In the genomic region with DNA sequence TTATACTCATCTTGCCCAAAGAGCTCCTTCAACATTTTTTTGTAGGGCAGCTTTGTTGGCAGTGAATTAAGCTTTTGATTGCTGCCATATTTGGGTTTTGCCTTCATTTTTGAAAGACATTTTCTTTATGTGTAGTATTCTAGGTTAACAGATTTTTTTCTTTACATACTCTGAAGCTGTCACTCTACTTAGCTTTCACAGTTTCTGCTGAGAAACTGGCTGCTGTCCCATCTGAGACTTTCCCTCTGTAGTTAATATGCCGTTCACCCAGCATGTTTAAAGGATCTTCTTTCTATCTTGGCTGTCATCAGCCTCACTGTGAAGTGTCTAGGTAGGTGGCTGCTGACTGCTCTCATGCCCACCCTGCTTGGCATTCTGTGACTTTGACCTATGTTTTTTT, we compare ENCODE assay signal across 23 mouse cellular contexts.
DNase-seq lines count a peak whose midpoint lies in the region; ATAC-seq lines count a peak whose summit lies in the region.
"Had no signal": no experiment of that assay in that cellular context is flagged by ENCODE, and none has a peak within 500 bp of the region (broad histone marks: within the 10 kb centered on the region; RNA-seq: fewer than 3 reads in every experiment).

No protein-coding gene starts in this region.

- DNase-seq in forebrain, embryonic 14.5 days (ENCODE audit: low spot score) = peak; percentile 54
- DNase-seq in forebrain, embryonic 10.5 days (ENCODE audit: extremely low spot score, low spot score) = no peak
- DNase-seq in left cerebral cortex, postnatal 14 days (ENCODE audit: low spot score in 2 of 2) = peak; percentile 13
- no peak for DNase-seq in left cerebral cortex, adult 9 months (ENCODE audit: low spot score in 2 of 2)
- DNase-seq in right cerebral cortex, postnatal 14 days = peak; percentile 10
- no peak for DNase-seq in kidney, postnatal 25 days
- DNase-seq in lung, postnatal 10 days = no peak
- DNase-seq: adrenal gland, adult 8-10 months; adrenal gland, postnatal 36 days; B cell, adult 2 months; cerebellum, adult 18-20 months; cerebellum, adult 9-11 months; cerebellum, postnatal 36 days; gastrocnemius, postnatal 10 days; heart, adult 18-20 months; heart, postnatal 14 days had no signal

- H3K36me3 ChIP-seq in forebrain, embryonic 14.5 days (ENCODE audit: control insufficient read depth, insufficient read depth, low read length) = no peaks in the 10 kb centered on the region
- no peaks in the 10 kb centered on the region for H3K36me3 ChIP-seq in forebrain, embryonic 10.5 days (replicated peaks)
- H3K36me3 ChIP-seq: embryonic facial prominence, embryonic 13.5 days; G1E; heart, embryonic 10.5 days; heart, embryonic 15.5 days; hindbrain, embryonic 13.5 days had no signal

- no peaks in the 10 kb centered on the region for H3K27me3 ChIP-seq in forebrain, embryonic 14.5 days (replicated peaks; ENCODE audit: control insufficient read depth, insufficient read depth, low read length)
- H3K27me3 ChIP-seq in forebrain, embryonic 10.5 days (ENCODE audit: poor library complexity, severe bottlenecking) = no peaks in the 10 kb centered on the region
- H3K27me3 ChIP-seq: embryonic facial prominence, embryonic 13.5 days; heart, embryonic 15.5 days; hindbrain, embryonic 13.5 days had no signal

- WGBS in forebrain, embryonic 14.5 days = 72% methylated on average over 1 of the region's 1 CpGs
- 81% methylated on average over 1 of the region's 1 CpGs for WGBS in forebrain, embryonic 10.5 days

- no peaks in the 10 kb centered on the region for H3K9me3 ChIP-seq in forebrain, embryonic 14.5 days (replicated peaks; ENCODE audit: control insufficient read depth, low read length)
- H3K9me3 ChIP-seq in forebrain, embryonic 10.5 days = no peaks in the 10 kb centered on the region
- H3K9me3 ChIP-seq: embryonic facial prominence, embryonic 13.5 days; heart, embryonic 10.5 days; heart, embryonic 15.5 days; hindbrain, embryonic 13.5 days had no signal

- no peak overlapping the region for H3K4me3 ChIP-seq in forebrain, embryonic 14.5 days (ENCODE audit: low read depth, low read length)
- no peak overlapping the region for H3K4me3 ChIP-seq in forebrain, embryonic 10.5 days
- H3K4me3 ChIP-seq: embryonic facial prominence, embryonic 13.5 days; heart, embryonic 10.5 days; heart, embryonic 15.5 days; hindbrain, embryonic 13.5 days had no signal

- no peak overlapping the region for H3K4me2 ChIP-seq in forebrain, embryonic 14.5 days (ENCODE audit: low read length)
- H3K4me2 ChIP-seq: embryonic facial prominence, embryonic 13.5 days; heart, embryonic 15.5 days; hindbrain, embryonic 13.5 days had no signal

- ATAC-seq in forebrain, embryonic 14.5 days = no peak
- ATAC-seq: CD4-positive, CD25-positive, alpha-beta regulatory T cell, adult 4 months; hindbrain, postnatal 0 days had no signal

- H3K27ac ChIP-seq in forebrain, embryonic 14.5 days (ENCODE audit: low read depth, low read length) = no peak overlapping the region
- H3K27ac ChIP-seq in forebrain, embryonic 10.5 days = no peak overlapping the region
- H3K27ac ChIP-seq: embryonic facial prominence, embryonic 13.5 days; heart, embryonic 10.5 days; heart, embryonic 15.5 days; hindbrain, embryonic 13.5 days; hindbrain, postnatal 0 days had no signal

- H3K9ac ChIP-seq in forebrain, embryonic 14.5 days (ENCODE audit: low read length) = no peak overlapping the region
- H3K9ac ChIP-seq: embryonic facial prominence, embryonic 13.5 days; heart, embryonic 15.5 days; hindbrain, embryonic 13.5 days had no signal

- intact Hi-C loops in left cerebral cortex, postnatal 14 days (cut with DNase I) = no loop called here

- H3K4me1 ChIP-seq in forebrain, embryonic 14.5 days (ENCODE audit: control insufficient read depth, insufficient read depth, low read length) = no peaks in the 10 kb centered on the region
- H3K4me1 ChIP-seq in forebrain, embryonic 10.5 days = no peaks in the 10 kb centered on the region
- H3K4me1 ChIP-seq: embryonic facial prominence, embryonic 13.5 days; heart, embryonic 10.5 days; heart, embryonic 15.5 days; hindbrain, embryonic 13.5 days had no signal

Comparison
In these comparisons a context has a peak if more than half of its experiments do, and no peak if none do; other contexts are left out.
1. DNase-seq: peak in forebrain, embryonic 14.5 days (single experiment), left cerebral cortex, postnatal 14 days (2 of 2) and right cerebral cortex, postnatal 14 days (single experiment); none in forebrain, embryonic 10.5 days (single experiment), left cerebral cortex, adult 9 months (0 of 2), kidney, postnatal 25 days (0 of 2) and lung, postnatal 10 days (single experiment).